In genomic region chr6:86526961-86527740, GRCm38 (mm10) we compare ENCODE assay signal across 8 mouse cellular contexts. TPM values are rescaled to one million over a fixed set of nuclear protein-coding genes. Genes with fewer than 3 reads are reported as not detected.
A peak's percentile ranks its signal among the peaks of the same experiment; 100 is the strongest.
DNase-seq lines count a peak whose midpoint lies in the region; ATAC-seq and TF ChIP-seq lines count a peak whose summit lies in the region.

No protein-coding gene starts in this region.

- H3K9ac ChIP-seq in limb, embryonic 12.5 days (replicated peaks) = peak overlapping the region; percentile 97
- peak overlapping the region; percentile 98 for H3K9ac ChIP-seq in midbrain, embryonic 12.5 days (replicated peaks)

- ATAC-seq in erythroblast, adult 5-6 weeks (replicated peaks; ENCODE audit: low FRiP score, poor library complexity, severe bottlenecking) = peak; percentile 48
- peak; percentile 55 for ATAC-seq in limb, embryonic 12.5 days (ENCODE audit: insufficient number of reproducible peaks, insufficient read depth, low FRiP score, low TSS enrichment, low read depth)
- peak; percentile 66 for ATAC-seq in midbrain, embryonic 12.5 days (ENCODE audit: low FRiP score, low read depth)

- H3K27me3 ChIP-seq in cerebellum, adult 2 months (ENCODE audit: control insufficient read depth, insufficient read depth, low read length) = no peaks in the 10 kb centered on the region
- no peaks in the 10 kb centered on the region for H3K27me3 ChIP-seq in limb, embryonic 12.5 days
- no peaks in the 10 kb centered on the region for H3K27me3 ChIP-seq in midbrain, embryonic 12.5 days

- H3K4me2 ChIP-seq in limb, embryonic 12.5 days = peak overlapping the region; percentile 91
- peak overlapping the region; percentile 95 for H3K4me2 ChIP-seq in midbrain, embryonic 12.5 days (replicated peaks)

- peak in 1 of 2 experiments; percentile 96 for DNase-seq in cerebellum, adult 2 months
- DNase-seq in cerebellum, adult 11 months = no peak
- peak; percentile 87 for DNase-seq in adipocyte (ENCODE audit: low spot score)
- DNase-seq in heart, postnatal 4 days = peak; percentile 83
- DNase-seq in spleen, postnatal 14 days (ENCODE audit: low spot score in 2 of 2) = peak; percentile 63 to 72

- no peak; the same call in 1 of the 2 replicates for TF ChIP-seq POLR2A in cerebellum, adult 2 months (IDR thresholded peaks at IDR 0.05; ENCODE audit: borderline replicate concordance, insufficient read depth, low read length)

- H3K9me3 ChIP-seq in limb, embryonic 12.5 days = no peaks in the 10 kb centered on the region
- no peaks in the 10 kb centered on the region for H3K9me3 ChIP-seq in midbrain, embryonic 12.5 days

- peaks cover 44% of the 10 kb centered on the region for H3K36me3 ChIP-seq in limb, embryonic 12.5 days
- peaks cover 24% of the 10 kb centered on the region for H3K36me3 ChIP-seq in midbrain, embryonic 12.5 days

- 2% methylated on average over 49 of the region's 49 CpGs for WGBS in cerebellum, adult 2 months
- WGBS in limb, embryonic 12.5 days = 6% methylated on average over 49 of the region's 49 CpGs
- 6% methylated on average over 49 of the region's 49 CpGs for WGBS in midbrain, embryonic 12.5 days

- TF ChIP-seq CTCF in cerebellum, adult 2 months (IDR thresholded peaks at IDR 0.05; ENCODE audit: borderline replicate concordance, insufficient read depth, low read depth, low read length) = no peak

- H3K4me1 ChIP-seq in cerebellum, adult 2 months (ENCODE audit: control insufficient read depth, insufficient read depth, low read length) = peaks cover 9% of the 10 kb centered on the region
- H3K4me1 ChIP-seq in limb, embryonic 12.5 days (replicated peaks) = peaks cover 9% of the 10 kb centered on the region
- H3K4me1 ChIP-seq in midbrain, embryonic 12.5 days = peaks cover 25% of the 10 kb centered on the region

- H3K4me3 ChIP-seq in cerebellum, adult 2 months (replicated peaks; ENCODE audit: insufficient read depth, low read depth, low read length) = peak overlapping the region; percentile 78
- H3K4me3 ChIP-seq in limb, embryonic 12.5 days (replicated peaks) = peak overlapping the region; percentile 93
- peak overlapping the region; percentile 97 for H3K4me3 ChIP-seq in midbrain, embryonic 12.5 days

- peak overlapping the region; percentile 100 for H3K27ac ChIP-seq in cerebellum, adult 2 months (ENCODE audit: insufficient read depth, low read length)
- peak overlapping the region; percentile 100 for H3K27ac ChIP-seq in limb, embryonic 12.5 days
- H3K27ac ChIP-seq in midbrain, embryonic 12.5 days (replicated peaks) = peak overlapping the region; percentile 100

RNA-seq across cellular contexts. Expression of gene Pcbp1, which starts 1.0 kb away (rescaled TPM):
- polyA plus RNA-seq in cerebellum, adult 2 months (2012; rRNA removed) = 179 and 186 TPM in 2 replicates
- total RNA-seq in erythroblast, adult 5-6 weeks (2015; ENCODE audit: low replicate concordance) = 83.2 and 88.2 TPM in 2 replicates
- total RNA-seq in erythroblast, adult 5-6 weeks (2017; ENCODE audit: low replicate concordance) = 20.1 and 35.3 TPM in 2 replicates
- 100 to 1,000 TPM; 227 to 230 TPM for total RNA-seq in heart, postnatal 4 days (2021)
- 546 and 583 TPM in 2 replicates for polyA plus RNA-seq in limb, embryonic 12.5 days (2016; fragmentation: Nextera tagmentation; extraction: Ambion mirVana)
- polyA plus RNA-seq in midbrain, embryonic 12.5 days (2016; fragmentation: Nextera tagmentation; extraction: Ambion mirVana) = 570 and 583 TPM in 2 replicates
